Mouse (Mus musculus): Measurements from ENCODE around the gene Cst8. TPM values are rescaled to one million over a fixed set of nuclear protein-coding genes. Genes with fewer than 3 reads are reported as not detected.

The Cst8 gene
- polyA plus RNA-seq, 1 experiment from 2014 or later: 0.39 TPM

- H3K36me3 ChIP-seq (ENCODE audit: control insufficient read depth, insufficient read depth, low read length): no peaks in the 10 kb centered on the region
- H3K9me3 ChIP-seq (ENCODE audit: control insufficient read depth, low read length): no peaks in the 10 kb centered on the region
- H3K4me1 ChIP-seq (ENCODE audit: control insufficient read depth, insufficient read depth, low read length): no peaks in the 10 kb centered on the region
- no peak for ATAC-seq
- H3K4me3 ChIP-seq (ENCODE audit: low read length): no peak overlapping the region
- no peak overlapping the region for H3K27ac ChIP-seq (ENCODE audit: low read length)
- no peaks in the 10 kb centered on the region for H3K27me3 ChIP-seq (replicated peaks; ENCODE audit: control insufficient read depth, insufficient read depth, low read length)
- H3K9ac ChIP-seq (ENCODE audit: low read depth, low read length): no peak overlapping the region
- H3K4me2 ChIP-seq (ENCODE audit: low read depth, low read length): no peak overlapping the region
- WGBS: 46% methylated on average over 6 of the region's 6 CpGs
Measured at GRCm38 (mm10) chr2:148806696-148807095, 8.1 kb downstream of the Cst8 start.

DNA sequence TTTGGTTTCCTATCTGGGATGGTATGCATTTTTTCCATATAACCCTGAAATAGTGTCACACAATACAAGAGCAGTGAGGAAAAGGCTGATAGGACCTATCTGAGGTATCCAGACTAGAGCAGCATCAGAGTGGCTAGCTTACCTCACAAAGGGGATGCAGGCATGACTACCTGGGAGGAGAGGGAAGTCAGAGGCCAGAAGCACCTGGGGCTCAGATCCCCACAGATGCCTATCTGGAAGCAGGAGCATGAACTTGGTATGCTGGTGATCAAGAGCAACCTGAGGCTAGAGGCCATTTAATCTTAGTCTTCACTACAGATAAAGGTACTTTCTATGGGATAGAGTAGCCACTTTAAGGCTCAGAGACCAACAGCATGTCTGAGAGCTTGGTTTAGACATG is 21.3 kb downstream of the Cst8 start, which contains the start of gene Cst13:
Cst13 (plus strand) TSS at position 173 of the 400 bp plus-strand sequence.
- H3K4me2 ChIP-seq (ENCODE audit: low read depth, low read length): no peak within 1 kb of the TSS
- H3K4me3 ChIP-seq (ENCODE audit: low read length): no peak within 1 kb of the TSS
- H3K36me3 ChIP-seq (ENCODE audit: control insufficient read depth, insufficient read depth, low read length): no peaks in the 10 kb centered on the region
- no peaks in the 10 kb centered on the region for H3K27me3 ChIP-seq (replicated peaks; ENCODE audit: control insufficient read depth, insufficient read depth, low read length)
- no peaks in the 10 kb centered on the region for H3K4me1 ChIP-seq (ENCODE audit: control insufficient read depth, insufficient read depth, low read length)
- H3K9ac ChIP-seq (ENCODE audit: low read depth, low read length): no peak within 1 kb of the TSS
- no peak within 1 kb of the TSS for H3K27ac ChIP-seq (ENCODE audit: low read length)
- H3K9me3 ChIP-seq (ENCODE audit: control insufficient read depth, low read length): no peaks in the 10 kb centered on the region
- no peak for ATAC-seq

DNA sequence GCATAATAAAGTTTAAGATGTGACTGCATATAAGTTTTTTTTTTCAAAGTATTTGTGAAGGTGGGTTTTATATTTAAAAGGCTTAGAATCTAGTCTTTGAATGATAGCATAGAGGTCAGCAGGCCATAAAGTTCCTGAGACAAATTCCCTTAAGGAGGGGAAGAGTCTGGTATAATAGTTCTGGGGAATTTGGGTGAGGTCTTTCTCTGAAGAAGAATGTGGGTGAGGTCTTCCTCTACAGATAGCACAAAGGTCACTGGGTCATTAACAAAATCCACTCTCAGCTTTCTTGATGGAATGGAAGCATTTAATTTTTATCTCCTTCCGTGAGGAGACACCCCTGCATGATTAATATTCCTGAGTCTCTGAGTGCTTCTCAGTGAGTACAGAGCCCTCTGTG is 27.4 kb downstream of the Cst8 start:
- Histone ChIP-seq H3K9me3 (ENCODE audit: control insufficient read depth, low read length) (no peaks in the 10 kb centered on the region), H3K4me1 (ENCODE audit: control insufficient read depth, insufficient read depth, low read length) (no peaks in the 10 kb centered on the region), H3K9ac (ENCODE audit: low read depth, low read length) (no peak overlapping the region), H3K27me3 (replicated peaks; ENCODE audit: control insufficient read depth, insufficient read depth, low read length) (0 out of 2 replicates have a peak, but pooled peaks cover 4% of the 10 kb centered on the region), H3K4me2 (ENCODE audit: low read depth, low read length) (no peak overlapping the region), H3K36me3 (ENCODE audit: control insufficient read depth, insufficient read depth, low read length) (no peaks in the 10 kb centered on the region), H3K4me3 (ENCODE audit: low read length) (no peak overlapping the region), H3K27ac (ENCODE audit: low read length) (no peak overlapping the region)
- 26% methylated on average over 1 of the region's 1 CpGs for WGBS
- ATAC-seq: no peak

DNA sequence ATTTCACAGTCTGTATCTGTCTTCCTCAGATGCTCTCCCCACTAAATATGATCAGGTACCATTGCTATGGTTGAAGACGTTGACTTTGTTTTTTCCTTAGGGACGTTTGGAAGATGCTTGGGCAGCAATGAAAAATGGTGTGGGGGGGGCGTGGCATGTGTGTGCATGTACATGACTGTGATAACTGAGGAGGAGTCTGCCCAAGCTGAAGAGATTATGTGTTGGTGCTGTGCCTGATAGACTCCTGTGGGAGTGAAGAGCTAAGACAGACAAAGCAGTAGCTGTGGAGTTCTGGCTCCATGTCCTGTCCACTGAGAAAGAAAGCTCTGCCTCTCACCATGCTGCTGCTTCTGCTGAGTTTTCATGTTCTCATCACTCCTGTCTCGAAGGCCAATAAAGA is 36.3 kb downstream of the Cst8 start, which contains the start of gene Cst9:
Cst9 (plus strand) TSS at position 236 of the 400 bp plus-strand sequence.
- Histone ChIP-seq H3K27me3 (replicated peaks; ENCODE audit: control insufficient read depth, insufficient read depth, low read length) (peaks cover 13% of the 10 kb centered on the region), H3K36me3 (ENCODE audit: control insufficient read depth, insufficient read depth, low read length) (no peaks in the 10 kb centered on the region), H3K9me3 (ENCODE audit: control insufficient read depth, low read length) (no peaks in the 10 kb centered on the region), H3K4me1 (ENCODE audit: control insufficient read depth, insufficient read depth, low read length) (no peaks in the 10 kb centered on the region), H3K4me3 (ENCODE audit: low read length) (no peak within 1 kb of the TSS), H3K4me2 (ENCODE audit: low read depth, low read length) (no peak within 1 kb of the TSS), H3K9ac (ENCODE audit: low read depth, low read length) (no peak within 1 kb of the TSS), H3K27ac (ENCODE audit: low read length) (no peak within 1 kb of the TSS)
- WGBS: 42% methylated on average over 4 of the region's 4 CpGs
- no peak for ATAC-seq

- Histone ChIP-seq H3K9me3 (ENCODE audit: control insufficient read depth, low read length) (no peaks in the 10 kb centered on the region), H3K27me3 (replicated peaks; ENCODE audit: control insufficient read depth, insufficient read depth, low read length) (peaks cover 10% of the 10 kb centered on the region), H3K9ac (ENCODE audit: low read depth, low read length) (no peak overlapping the region), H3K36me3 (ENCODE audit: control insufficient read depth, insufficient read depth, low read length) (no peaks in the 10 kb centered on the region), H3K4me3 (ENCODE audit: low read length) (no peak overlapping the region), H3K4me1 (ENCODE audit: control insufficient read depth, insufficient read depth, low read length) (no peaks in the 10 kb centered on the region), H3K27ac (ENCODE audit: low read length) (no peak overlapping the region), H3K4me2 (ENCODE audit: low read depth, low read length) (no peak overlapping the region)
- WGBS: 79% methylated on average over 5 of the region's 5 CpGs
- no peak for ATAC-seq
Measured at GRCm38 (mm10) chr2:148838075-148838777, 39.6 kb downstream of the Cst8 start.

GRCm38 (mm10) chr2:148839224-148839623 is 40.6 kb downstream of the Cst8 start:
- H3K4me2 ChIP-seq (ENCODE audit: low read depth, low read length): no peak overlapping the region
- no peaks in the 10 kb centered on the region for H3K9me3 ChIP-seq (ENCODE audit: control insufficient read depth, low read length)
- ATAC-seq: no peak
- no peak overlapping the region for H3K9ac ChIP-seq (ENCODE audit: low read depth, low read length)
- H3K36me3 ChIP-seq (ENCODE audit: control insufficient read depth, insufficient read depth, low read length): no peaks in the 10 kb centered on the region
- no peaks in the 10 kb centered on the region for H3K4me1 ChIP-seq (ENCODE audit: control insufficient read depth, insufficient read depth, low read length)
- no peak overlapping the region for H3K27ac ChIP-seq (ENCODE audit: low read length)
- H3K4me3 ChIP-seq (ENCODE audit: low read length): no peak overlapping the region
- H3K27me3 ChIP-seq (replicated peaks; ENCODE audit: control insufficient read depth, insufficient read depth, low read length): peaks cover 10% of the 10 kb centered on the region
- WGBS: 83% methylated on average over 2 of the region's 2 CpGs

- Histone ChIP-seq H3K4me2 (ENCODE audit: low read depth, low read length) (peak overlapping the region; percentile 22; the same call in 1 of the 2 replicates), H3K9ac (ENCODE audit: low read depth, low read length) (no peak overlapping the region), H3K4me3 (ENCODE audit: low read length) (no peak overlapping the region), H3K36me3 (ENCODE audit: control insufficient read depth, insufficient read depth, low read length) (no peaks in the 10 kb centered on the region), H3K27ac (ENCODE audit: low read length) (no peak overlapping the region), H3K27me3 (replicated peaks; ENCODE audit: control insufficient read depth, insufficient read depth, low read length) (peaks cover under 1% of the 10 kb centered on the region; the same call in 1 of the 2 replicates), H3K9me3 (ENCODE audit: control insufficient read depth, low read length) (no peaks in the 10 kb centered on the region), H3K4me1 (ENCODE audit: control insufficient read depth, insufficient read depth, low read length) (no peaks in the 10 kb centered on the region)
- peak; percentile 74 for ATAC-seq
- 46% methylated on average over 8 of the region's 8 CpGs for WGBS
Measured at GRCm38 (mm10) chr2:148851116-148851906, 52.7 kb downstream of the Cst8 start.

Other genes starting within 250 kb of the Cst8 start
- gene Nxt1, start 126.2 kb upstream of the Cst8 start, polyA plus RNA-seq (2015; fragmentation: Nextera tagmentation; extraction: Ambion mirVana): 56.7 and 65.2 TPM in 2 replicates
- 15.2 and 16.3 TPM in 2 replicates for gene Gzf1, start 117.8 kb upstream of the Cst8 start, polyA plus RNA-seq (2015; fragmentation: Nextera tagmentation; extraction: Ambion mirVana)
- 3.1 and 3.3 TPM in 2 replicates for gene Napb, start 66.3 kb upstream of the Cst8 start, polyA plus RNA-seq (2015; fragmentation: Nextera tagmentation; extraction: Ambion mirVana)
- not detected in 2 replicates for gene Cstl1, start 48.4 kb upstream of the Cst8 start, polyA plus RNA-seq (2015; fragmentation: Nextera tagmentation; extraction: Ambion mirVana)
- gene Cst11, start 27.3 kb upstream of the Cst8 start, polyA plus RNA-seq (2015; fragmentation: Nextera tagmentation; extraction: Ambion mirVana): not detected in 2 replicates
- gene 8030411F24Rik, start 16.8 kb upstream of the Cst8 start, polyA plus RNA-seq (2015; fragmentation: Nextera tagmentation; extraction: Ambion mirVana): not detected in 2 replicates
- 0.44 TPM in 1 of 2 replicates, not detected in the other for gene Cst12, start 9.4 kb upstream of the Cst8 start, polyA plus RNA-seq (2015; fragmentation: Nextera tagmentation; extraction: Ambion mirVana)
- gene Cst13, start 21.3 kb downstream of the Cst8 start, polyA plus RNA-seq (2015; fragmentation: Nextera tagmentation; extraction: Ambion mirVana): not detected in 2 replicates
- gene Cst9, start 36.4 kb downstream of the Cst8 start, polyA plus RNA-seq (2015; fragmentation: Nextera tagmentation; extraction: Ambion mirVana): not detected in 2 replicates
- gene 9230104L09Rik, start 66.3 kb downstream of the Cst8 start, polyA plus RNA-seq (2015; fragmentation: Nextera tagmentation; extraction: Ambion mirVana): not detected in 2 replicates
- gene Cst3, start 76.9 kb downstream of the Cst8 start, polyA plus RNA-seq (2015; fragmentation: Nextera tagmentation; extraction: Ambion mirVana): 337 and 360 TPM in 2 replicates
- not detected in 2 replicates for gene Gm1330, start 204.5 kb downstream of the Cst8 start, polyA plus RNA-seq (2015; fragmentation: Nextera tagmentation; extraction: Ambion mirVana)
- not detected in 2 replicates for gene Gm10750, start 218.5 kb downstream of the Cst8 start, polyA plus RNA-seq (2015; fragmentation: Nextera tagmentation; extraction: Ambion mirVana)

Measured in intestine, embryonic 16.5 days (tissue).